Mouse (Mus musculus): Measurements from ENCODE around the gene Unc119b.
"Not testable (repeated sequence)": the region's sequence is repeated elsewhere in the genome, so short reads cannot be mapped to it uniquely, and the experiment has no call there.

Gene Unc119b

DNA sequence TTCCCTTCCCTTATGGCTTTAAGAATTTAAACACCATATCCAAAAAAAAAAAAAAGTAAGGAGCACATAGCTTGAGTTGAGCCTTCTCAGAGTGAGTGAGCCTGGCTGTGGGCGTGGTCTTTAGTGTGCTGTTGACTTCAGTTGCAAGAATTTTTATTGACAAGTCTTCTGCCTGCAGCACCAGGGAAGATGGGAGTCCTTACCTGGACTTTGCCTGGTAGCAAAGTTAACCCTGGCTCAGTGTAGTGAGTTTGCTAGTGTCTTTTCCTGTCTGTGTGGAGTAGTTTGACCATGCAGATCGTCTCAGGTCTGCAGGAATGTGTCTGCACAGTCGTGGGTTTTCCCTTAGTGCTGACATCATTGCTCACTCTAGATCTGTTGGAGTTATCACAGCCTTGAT lies 43.8 kb downstream of the Unc119b start:
- no peak for DNase-seq (ENCODE audit: low read depth)

DNA sequence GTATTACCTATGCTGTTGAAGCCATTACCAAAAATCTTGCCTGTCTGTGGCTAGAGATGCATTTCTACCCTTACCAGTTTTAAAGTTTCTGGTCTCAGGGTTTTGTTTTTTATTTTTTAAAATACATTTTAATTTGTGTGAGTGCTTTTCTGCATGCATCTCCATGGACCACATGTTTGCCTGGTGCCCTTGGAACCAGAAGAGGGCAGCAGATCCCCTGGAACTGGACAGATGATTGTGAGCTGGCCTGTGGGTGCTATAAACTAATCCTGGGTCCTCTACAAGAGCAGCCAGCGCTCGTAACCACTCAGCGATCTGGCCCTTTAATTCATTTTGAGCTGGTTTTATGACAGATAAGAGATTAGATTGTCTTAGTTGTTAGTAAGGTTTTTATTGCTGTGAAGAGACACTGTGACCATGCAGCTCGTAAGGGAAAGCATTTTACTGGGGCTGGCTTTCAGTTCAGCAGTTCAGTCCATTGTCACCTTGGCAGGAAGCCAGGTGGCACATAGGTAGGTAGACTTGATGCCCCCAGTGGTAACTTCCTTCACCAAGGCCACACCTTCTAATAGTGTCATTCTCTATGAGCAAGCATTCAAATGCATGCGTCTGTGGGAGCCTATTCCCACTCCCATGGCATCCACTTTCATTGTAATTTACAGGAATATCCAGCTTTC lies 45.0 kb downstream of the Unc119b start:
- no peak for DNase-seq (ENCODE audit: low read depth)

DNA sequence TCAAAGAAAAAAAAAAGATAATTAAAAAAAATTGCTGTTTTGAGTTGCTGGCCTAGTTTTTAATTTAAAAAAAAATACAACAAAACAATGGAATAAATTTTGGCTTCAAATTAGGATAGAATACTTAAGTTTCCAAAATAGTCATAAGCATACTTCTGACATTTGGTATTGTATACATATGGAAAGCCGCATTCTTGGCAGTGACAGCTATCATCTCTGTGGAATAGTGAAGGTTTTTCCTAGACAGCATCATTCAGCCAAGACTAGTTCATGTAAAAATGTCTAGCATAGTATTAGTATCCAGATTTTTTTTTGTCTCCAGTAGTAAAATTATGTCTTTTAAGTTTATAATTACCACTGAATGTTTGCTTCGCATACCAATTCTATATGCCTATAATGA lies 49.1 kb downstream of the Unc119b start:
- DNase-seq (ENCODE audit: low read depth), result no peak

DNA sequence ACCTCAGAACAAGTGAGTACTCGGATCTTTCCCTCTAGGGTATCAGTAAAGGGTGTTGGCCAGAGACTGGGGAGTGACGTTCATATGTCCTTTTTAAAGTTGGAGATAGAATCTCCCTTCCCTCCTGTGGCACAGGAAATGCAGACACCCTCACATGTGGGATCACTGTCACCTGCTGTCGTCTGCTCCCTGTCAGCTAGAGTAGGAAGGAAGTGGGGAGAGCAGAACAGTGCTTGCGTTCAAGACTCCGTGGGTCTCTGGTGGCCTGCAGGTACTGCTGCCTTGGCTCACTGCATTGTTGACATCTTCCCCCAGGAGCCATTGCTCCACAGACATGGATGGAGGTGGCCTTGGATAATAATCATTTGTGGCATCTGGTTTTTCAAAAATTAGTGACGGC lies 51.3 kb downstream of the Unc119b start:
- DNase-seq (ENCODE audit: low read depth), result peak; percentile 54

DNA sequence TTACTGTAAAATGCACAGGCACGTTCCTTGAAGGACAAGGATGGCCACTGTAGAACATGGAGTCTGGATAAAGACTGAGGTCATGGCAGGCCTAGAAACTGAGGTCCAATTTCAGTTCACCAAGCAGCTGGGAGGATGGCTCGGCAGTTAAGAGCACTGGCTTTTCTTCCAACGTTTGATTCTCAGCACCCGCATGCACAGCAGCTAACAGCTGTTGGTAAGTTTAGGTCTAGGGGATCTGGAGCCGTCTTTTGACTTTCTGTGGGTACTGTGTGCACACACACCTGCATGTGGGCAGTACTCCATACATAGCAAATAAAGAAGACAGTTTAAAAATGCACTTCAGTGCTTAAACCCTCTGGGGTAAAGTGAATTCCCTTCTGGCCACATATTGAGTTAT lies 53.1 kb downstream of the Unc119b start:
- DNase-seq (ENCODE audit: low read depth), result no peak

DNA sequence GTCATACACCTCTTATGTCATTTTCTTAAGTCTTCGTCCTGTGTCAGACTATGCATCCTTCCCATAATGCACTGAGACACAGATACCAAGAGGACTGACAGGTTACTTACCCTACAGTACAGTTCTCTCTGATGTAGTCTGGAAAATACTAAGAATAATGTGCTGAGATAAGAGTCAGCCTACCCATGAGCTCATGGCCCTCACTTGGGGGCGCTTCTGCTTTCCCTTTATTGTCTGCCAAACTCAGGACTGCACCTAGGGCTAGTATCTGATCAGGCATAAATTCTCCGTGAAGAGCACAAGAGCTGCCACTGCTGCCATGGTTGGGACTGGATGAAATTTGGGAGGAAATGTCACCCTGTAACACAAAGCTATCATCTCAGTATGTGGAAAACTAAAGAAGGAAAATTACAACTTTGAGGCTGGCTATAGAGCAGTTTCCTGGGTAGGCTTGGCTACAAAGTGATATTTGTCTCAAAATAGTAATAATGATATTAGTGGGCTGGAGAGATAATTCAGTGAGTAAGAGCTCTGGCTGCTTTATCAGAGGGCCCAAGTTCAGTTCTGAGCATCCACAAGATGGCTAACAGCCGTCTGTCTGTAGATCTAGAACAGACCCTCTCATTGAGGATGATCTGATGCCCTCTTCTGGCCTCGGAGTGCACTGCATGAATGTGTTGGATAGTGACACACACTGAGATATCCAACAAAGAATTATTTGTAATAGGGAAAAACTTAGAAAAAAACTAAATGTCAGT lies 58.5 kb downstream of the Unc119b start:
- peak; percentile 79 for DNase-seq (ENCODE audit: low read depth)

DNA sequence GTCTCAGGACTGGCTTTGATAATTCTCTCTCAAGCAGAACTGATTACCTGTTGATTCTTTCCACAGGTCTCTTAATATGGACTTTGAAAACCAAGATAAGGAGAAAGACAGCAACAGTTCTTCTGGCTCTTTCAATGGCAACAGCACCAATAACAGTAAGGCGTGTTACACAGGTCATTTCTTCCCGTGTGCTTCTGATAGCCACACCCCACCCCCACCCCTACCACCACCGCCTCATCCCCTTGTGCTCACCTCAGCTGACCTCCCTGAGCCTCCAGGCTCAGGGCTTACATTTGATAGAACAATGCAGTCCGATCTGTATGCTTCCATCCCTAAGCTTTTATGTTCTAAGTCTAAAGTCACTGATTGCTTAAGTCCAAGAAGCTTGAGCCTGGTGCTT lies 60.0 kb downstream of the Unc119b start:
- no peak for DNase-seq (ENCODE audit: low read depth)

DNA sequence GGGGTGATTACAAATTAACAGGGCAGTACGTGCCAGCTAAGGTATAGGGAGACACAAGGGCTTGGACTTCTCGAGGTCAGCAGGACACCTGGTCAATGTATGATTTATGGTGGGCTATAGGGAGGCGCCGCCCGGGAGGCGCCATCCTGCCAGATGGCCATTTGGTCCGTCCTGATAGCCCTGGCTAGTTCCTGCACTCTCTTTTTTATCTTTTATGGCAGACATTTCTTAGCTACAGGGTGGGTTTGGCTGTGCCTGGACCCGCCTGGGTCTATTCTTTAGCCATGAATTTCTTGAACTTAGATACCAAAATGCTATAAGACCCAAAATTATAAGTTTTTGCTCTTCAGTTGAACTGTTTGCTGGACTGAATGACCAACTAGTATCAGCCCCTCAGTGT lies 61.5 kb downstream of the Unc119b start:
- not testable (repeated sequence) for DNase-seq (ENCODE audit: low read depth)
